Mouse (Mus musculus): ENCODE results near the gene Cmtm3.

Gene Cmtm3

DNA sequence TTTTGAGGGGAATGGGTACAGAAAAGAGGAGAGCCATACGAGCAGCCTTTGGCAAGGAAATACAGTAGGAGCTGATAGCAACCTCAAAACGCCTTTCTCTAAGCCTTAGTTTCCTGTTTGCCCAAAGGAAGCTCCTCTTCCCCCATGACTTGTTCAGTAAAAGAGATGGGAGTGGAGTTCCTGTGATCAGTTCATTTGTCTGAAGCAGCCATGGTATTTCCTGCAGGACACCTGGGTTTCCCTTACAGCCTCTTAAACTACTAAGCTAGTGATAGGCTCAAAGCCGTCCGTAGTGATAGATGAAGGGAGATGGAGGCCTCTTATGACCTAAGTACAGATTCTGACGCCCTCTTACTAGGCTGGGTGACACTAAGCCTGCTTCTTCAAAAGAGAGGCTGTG lies 3.2 kb downstream of the Cmtm3 start:
- WGBS, result 83% methylated on average over 5 of the region's 5 CpGs

DNA sequence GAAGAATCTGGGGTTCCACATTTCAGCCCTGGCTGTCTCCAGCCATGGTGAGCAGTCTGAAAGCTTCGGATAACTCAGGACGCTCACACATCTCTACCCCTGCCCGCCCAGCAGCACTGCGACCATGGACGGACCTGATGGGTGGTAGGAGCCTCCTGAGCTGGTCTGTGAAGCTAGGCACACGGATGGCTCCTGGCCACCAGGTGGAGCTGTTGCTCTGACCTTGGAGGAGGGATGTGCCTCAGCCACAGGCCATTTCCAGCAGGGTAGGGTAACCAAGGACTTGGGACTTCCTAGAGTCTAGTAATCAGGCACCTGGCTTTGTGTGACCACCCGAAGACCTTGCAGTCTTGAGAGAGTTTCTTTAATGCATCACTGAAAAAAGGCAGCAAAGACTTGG lies 4.7 kb downstream of the Cmtm3 start:
- 21% methylated on average over 7 of the region's 7 CpGs for WGBS

DNA sequence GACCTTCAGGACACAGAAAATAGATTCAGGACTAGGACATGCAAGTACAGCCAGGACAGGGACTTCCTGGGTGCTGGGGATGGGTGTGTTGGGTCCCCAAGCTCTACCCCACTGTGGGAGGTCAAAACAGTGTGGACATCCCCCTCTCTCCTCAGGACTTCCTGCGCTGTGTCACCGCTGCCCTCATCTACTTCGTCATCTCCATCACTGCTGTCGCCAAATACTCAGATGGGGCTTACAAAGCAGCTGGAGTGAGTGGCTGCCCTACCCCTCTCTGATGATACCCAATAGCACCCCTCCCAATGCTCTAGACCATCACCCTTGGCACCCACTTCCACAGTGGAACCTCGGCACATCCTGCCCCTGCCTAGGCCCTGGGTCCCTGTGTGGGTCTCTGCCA lies 5.4 kb downstream of the Cmtm3 start:
- WGBS, result 92% methylated on average over 5 of the region's 5 CpGs

DNA sequence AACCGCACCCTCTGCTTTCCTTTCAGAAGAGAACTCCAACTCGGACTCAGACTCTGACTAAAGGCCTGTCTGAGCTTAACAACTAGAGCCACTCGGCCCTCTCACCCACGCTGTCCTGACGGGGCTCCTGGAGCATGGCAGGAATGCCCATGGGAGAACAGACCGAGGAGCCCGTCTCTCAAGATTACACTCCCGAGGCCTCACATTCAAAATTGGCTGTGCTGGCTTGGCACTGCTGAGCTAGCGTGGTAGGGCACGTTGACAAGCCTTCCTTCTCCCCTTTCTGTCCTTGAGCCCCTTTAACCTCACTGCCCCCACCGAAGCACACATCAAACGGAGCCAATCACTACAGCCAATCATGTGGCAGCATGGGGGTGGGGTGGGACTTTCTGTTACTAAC lies 7.5 kb downstream of the Cmtm3 start:
- WGBS, result 73% methylated on average over 12 of the region's 12 CpGs

DNA sequence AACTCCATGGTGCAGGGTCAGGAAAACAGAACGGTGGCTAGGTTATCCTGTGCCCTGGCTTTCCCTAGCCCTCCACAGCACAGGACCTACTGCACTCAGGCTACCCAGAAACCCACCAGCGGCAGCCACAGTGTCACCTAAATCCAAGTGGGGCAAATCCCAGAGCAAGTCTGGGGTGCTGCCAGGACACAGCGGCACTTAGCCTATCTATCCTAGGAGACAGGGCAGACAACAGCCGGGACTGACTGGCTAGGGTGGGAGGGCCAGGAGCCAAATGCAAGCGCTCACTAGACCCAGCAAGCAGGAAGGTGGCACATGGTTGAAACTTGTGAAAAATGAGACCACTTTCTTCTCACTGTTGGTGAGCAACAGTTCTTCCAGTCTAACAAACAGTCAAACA lies 9.8 kb downstream of the Cmtm3 start:
- WGBS, result 62% methylated on average over 5 of the region's 5 CpGs

DNA sequence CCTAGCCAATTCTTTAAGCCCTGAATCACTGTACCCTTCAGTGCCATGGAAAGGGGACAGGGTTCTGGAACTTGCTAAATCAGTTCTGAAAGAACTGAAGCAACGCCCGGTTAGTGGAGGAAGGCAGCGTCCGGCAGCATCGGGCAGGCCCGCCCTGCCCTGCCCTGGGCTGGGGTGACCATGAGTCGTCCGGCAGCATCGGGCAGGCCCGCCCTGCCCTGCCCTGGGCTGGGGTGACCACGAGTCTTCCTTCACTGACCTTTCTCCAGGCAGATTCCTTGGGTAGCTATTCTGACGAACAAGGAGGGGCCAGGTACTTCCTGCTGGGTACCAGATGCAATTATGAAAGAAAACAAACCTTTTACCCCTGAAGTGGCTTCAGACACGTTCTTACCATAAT lies 10.8 kb downstream of the Cmtm3 start:
- 82% methylated on average over 13 of the region's 13 CpGs for WGBS

DNA sequence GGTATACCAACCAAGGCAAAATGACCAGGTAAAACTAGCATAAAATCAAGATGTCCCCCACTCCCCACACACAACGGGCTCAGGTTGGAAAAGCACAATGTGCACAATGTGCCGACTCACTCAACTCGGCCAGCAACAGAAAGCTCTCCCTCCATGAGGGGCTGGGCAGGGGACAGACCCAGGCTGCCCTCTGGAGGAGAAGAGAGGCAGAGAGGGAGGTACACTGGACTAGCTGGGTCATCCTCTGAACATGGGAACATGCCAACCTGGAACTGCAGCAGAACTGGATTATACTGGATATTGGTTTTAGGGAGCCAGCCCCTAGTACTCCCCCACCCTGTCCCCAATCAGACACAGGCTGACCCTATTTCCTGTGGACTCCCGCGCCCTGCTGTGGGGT lies 14.0 kb downstream of the Cmtm3 start:
- 50% methylated on average over 5 of the region's 5 CpGs for WGBS

DNA sequence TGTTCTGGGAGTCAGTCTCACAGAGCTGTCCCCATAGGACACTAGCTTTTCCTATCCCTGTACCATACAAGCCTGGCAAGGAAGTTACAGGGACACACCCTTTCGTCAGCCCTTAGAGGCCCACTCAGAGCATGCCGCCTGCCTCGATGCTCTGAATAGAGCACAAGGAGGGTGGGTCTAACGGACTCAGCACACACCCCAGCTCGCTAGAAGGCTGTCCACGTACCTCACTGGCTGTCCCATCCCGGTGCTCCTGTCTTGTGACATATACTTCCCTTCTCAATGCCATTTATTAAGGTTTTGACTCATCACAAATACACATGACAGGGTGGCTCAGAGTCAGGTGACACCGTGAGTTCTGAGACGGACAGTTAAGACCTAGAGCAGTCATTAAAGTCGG lies 15.3 kb downstream of the Cmtm3 start:
- WGBS, result 89% methylated on average over 10 of the region's 10 CpGs

DNA sequence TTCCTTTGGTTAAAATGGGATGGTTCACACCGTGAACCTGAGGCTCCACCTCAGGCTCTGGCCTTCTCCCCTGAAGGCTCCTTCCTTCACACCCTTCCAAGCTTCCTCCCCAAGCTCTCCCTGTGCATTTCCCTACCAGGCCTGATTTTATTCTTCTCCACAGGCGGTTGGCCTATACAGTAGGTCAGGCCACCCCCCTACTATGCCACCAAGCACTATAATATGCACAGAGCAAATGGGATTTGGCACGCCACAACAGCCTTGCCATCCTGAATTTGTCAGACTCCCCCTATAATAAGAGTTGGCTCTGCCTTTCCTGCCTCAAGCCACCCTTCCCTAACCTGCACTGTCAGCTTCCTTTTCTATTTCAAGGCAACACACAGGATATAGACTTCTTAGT lies 19.4 kb downstream of the Cmtm3 start:
- WGBS, result 75% methylated on average over 3 of the region's 3 CpGs

DNA sequence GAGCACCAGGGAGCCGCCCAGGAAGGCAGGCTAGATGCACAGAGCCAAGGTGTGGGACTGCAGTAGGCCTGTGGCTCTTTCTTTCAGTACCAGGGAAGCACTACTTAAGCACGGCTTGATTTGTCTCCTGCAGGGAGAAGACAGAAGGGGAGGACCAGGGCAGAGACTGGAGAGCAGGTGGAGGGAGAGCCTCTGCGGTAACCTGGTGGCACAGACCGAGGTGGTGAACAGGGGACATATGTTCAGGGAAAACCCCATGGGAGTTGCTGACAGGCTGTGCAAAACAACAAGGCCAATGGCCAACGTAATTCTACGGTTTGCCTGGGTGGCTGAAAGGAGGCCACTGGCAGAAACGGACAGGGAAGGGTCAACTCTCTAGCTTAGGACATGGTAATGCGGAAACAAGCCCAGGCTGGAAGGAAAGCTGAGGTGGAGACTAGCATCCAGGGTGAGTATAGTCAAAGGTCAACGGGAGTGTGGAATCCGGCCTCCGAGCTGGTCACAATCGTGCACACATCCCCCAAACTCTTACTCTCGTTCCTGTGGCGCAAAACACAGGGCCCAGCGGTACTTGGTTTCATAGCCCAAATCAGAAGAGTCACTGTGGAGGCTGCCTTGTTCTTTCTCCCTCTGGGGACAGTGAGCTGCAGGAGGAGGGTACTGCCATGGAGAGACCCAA lies 20.7 kb downstream of the Cmtm3 start:
- WGBS, result 70% methylated on average over 15 of the region's 15 CpGs

DNA sequence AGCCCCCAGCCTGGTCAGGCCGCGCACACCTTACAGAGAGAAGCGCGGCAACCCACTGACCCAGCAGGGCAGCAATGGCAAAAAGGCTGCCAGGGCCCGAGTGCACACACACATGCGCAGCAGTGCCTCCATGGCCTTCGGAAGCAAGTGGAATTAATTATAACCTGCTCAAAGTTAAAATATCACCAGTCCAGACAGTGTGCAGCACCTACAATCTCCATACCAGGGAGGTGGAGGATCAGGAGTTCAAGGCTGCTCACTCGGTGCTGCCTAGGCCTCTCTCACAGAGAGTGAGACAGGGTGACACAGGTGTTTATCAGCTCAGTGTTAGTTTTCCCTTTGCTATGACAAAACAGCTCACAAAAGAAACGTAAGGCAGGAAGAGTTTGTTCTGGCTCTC lies 26.5 kb downstream of the Cmtm3 start:
- WGBS, result 89% methylated on average over 9 of the region's 9 CpGs

DNA sequence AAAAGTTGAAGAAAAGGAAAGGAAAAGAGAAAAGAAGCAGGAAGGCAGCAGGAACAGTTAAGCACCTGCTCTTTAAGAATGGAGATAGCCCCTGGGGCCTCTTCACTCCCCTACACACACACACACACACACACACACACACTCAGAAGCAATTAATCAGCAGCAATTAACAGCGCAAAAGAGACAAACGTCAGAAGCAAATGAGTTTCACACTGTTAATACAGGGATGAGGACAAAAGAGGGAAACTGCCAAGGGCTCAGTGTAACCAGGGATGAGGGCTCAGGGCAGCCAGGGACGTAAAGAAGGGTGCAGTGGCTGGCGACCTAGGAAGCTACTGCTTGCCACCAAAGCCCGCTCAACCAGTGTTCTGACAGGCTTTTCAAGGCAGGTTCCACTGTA lies 28.2 kb downstream of the Cmtm3 start:
- 64% methylated on average over 5 of the region's 5 CpGs for WGBS

DNA sequence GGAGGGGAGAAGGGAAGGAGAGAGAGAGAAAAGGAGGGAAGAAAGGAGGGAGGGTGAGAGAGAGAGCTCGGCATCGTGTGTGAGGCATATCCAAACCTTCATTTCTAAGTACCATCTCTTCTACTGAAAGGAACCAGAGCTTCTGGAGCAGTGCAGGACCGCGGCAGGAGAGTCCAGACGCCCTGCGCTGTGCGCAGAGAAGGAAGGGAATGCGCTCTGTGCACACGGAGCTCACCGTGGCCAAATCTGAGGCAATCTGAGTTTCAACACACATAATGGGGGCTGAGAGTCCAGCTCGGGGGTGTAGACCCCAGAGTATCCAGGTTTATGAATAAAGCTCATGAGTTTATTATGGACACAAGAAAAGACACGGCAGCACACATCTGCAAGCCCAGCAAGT lies 30.4 kb downstream of the Cmtm3 start:
- WGBS, result 45% methylated on average over 12 of the region's 12 CpGs

DNA sequence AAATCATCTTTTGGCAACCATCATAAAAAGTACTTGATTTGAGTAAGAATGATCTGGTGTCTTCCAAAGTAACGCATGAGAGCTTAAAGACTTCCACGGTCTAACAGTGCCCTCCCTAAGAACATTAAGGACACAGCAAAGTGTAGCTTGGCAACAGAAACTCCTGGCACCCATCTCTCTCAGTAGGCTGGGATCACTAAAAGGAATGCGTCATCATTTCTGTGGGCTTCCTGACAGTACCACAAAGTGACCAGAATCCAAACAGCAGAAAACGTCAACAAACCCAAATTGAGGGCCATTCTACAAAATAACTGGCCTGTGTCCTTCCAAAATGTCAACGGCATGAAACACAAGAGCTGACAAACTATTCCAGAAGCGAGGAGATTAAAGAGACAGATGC lies 30.9 kb downstream of the Cmtm3 start:
- WGBS, result 18% methylated on average over 6 of the region's 6 CpGs

DNA sequence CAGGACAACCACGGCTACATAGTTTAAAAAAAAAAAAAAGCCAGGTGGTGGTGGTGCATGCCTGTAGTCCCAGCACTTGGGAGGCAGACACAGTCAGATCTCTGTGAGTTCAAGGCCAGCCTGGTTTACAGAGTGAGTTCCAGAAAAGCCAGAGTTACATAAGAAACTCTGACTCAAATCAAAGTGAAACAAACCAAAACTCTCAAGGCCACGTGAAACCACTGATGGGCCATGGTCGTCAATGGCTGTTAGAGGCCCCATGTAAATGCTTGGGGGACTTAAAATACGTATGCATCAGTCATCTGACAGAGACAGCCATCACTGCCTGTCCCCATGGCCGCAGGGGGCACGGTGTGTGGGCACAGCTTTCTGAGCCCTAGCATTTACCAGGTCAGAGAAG lies 31.9 kb downstream of the Cmtm3 start:
- 89% methylated on average over 6 of the region's 6 CpGs for WGBS

DNA sequence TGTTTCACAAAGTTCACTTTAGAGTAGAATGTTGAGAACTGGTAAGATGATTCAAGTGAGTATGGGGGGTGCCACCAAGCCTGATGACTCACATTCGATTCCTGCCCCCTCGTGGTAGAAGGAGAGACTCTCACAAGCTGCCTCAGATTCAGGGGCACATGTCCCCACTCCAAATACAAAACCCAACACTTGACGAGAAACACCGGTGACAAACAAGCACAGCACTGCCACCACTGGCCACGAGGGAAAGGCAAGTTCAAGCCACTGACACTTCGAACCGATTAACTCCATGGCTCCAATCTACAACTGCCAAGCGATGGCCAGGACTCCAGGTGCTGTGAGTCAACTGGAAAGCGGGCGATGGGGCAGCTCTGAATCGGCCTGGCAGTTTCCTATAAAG lies 34.6 kb downstream of the Cmtm3 start:
- WGBS, result 69% methylated on average over 11 of the region's 11 CpGs

DNA sequence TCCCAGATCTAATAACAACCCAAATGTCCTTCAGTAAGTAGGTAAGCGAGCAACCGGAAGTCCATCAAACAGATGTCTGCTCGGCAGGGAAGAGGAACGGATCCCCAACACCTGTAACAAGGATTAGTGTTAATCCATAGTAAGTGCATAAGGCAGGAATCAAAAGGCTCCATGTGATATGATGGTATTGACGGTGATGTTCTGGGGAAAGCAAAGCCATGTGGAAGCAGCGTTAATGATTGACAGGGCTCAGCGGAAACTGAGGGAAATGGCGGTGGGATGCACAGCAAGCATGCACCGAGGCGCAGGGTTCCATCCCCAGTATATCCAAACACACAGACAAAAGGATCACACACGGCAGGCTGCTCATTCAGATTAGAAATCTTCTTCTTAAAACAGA lies 35.1 kb downstream of the Cmtm3 start:
- 73% methylated on average over 11 of the region's 11 CpGs for WGBS

DNA sequence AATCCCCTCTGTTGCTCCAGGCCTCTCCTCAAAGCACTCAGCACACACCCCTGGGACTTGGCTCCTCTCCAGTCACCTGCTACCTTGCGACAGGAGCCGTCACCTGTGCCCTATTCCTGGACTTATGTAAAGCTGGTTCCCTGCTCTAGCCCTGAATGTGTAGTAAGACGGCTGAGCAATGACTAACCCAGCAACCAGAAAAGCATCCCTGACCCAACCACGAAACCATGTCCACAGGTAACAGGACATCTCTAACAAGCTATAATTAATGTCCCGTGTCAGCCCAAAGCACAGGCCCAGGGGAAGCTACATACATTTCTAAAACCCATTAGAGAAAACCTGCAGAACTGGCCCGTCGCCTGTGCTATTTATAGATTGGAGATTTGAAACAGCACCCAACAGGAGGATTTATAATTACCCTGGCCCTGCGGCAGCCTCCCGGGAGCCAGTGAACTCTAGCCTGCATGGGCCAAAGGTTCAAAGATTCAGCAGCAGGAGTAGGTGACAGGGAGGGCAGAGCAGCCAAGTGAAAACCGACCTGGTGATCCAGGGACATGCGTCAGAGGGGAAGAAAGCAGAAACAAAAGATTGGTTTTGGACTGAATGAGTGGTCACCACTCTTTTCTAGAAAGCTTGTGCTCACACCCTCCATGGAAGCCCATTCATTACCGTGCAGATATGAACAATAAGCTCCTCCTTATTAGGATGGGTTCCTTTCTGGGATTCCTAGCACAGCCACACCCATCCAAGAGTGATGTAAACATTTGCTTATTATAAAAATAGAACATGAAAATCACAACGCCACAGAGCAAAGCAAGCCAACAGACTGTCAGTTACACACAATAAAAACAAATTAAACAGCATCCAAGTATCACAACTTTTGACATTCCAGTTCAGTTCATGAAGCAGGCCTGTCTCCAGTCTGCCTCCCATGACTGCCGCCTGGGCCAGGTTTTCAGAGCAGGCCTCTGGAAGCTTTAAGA lies 35.9 kb downstream of the Cmtm3 start:
- 47% methylated on average over 14 of the region's 14 CpGs for WGBS

DNA sequence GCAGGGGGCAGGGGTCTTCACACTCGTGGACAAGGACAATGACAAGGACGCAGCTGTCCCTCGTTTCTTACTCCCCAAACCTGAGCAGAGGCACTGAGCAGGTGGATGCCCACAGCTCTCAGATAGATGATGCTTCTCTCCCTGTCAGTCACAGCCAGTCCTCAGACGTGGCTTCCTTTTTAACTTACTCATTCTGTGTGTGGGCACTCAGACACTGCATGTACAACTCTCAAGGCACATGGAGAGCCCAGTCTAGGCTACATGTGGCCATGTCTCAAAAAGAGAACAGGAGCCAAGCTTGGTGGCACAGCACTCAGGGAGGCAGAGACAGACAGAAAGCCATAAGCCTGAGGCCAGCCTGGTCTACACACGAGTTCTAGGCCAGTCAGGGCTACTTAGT lies 36.7 kb downstream of the Cmtm3 start:
- 60% methylated on average over 5 of the region's 5 CpGs for WGBS

DNA sequence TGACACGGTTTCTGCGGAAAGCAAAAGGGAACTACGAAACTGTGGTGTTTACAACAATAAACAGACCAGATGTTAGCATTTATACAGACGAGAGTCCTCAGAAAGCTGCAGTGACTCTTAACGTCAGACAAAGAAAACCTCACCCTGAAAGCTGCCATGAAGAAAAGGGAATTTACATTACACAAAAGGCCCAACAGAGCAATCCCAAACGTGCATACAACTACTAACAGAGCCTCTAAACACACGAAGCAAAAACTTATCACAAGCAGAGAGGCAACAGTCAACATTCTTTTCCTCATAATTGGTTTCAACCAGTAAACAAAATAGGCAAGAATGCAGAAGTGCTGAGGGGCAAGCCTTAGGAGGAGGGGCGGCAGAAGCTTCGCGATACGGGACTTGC lies 37.5 kb downstream of the Cmtm3 start:
- WGBS, result 71% methylated on average over 11 of the region's 11 CpGs

DNA sequence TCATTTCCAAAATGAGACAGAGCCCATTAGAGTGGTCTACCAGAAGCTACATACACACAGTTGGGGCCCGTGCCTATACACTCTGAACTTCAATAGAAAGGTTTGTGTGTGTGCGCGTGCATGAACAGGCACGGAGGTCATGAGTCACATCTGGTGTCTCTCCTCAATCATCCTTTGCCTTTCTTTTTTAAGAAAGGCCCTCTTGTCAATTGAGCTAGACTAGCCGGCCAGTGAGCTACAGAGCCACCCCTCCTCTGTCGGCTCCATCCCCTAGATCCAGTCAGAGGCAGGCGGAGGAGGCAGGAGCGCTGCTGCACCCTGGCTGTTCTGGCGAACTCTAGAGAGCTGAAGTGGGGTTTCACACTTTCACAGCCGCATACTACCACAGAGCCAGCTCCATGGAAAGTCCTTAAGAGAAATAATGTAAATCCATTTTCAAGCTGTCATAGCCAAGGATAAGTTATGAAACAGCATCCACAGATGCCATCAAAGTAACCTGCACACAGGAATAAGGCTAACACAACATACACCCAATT lies 40.2 kb downstream of the Cmtm3 start:
- 59% methylated on average over 10 of the region's 10 CpGs for WGBS

DNA sequence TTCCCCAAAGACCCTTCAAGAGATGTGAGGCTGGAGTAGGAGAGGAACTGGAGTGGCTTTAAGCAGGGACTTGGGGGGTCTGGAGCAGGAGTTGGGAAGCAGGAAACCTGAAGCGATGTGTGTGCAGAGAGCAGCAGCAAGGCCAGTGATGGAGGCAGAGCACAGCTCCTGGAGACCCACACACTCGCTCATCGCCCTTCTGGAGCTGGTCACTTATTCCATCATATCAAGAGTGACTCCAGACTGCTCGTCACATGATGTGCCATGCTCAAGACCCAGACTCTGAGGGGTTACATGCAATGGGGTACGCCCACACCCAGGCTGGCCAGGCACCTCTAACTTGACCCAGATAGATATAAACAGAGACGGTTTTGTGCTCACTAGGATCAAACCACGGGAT lies 41.1 kb downstream of the Cmtm3 start:
- 75% methylated on average over 7 of the region's 7 CpGs for WGBS

DNA sequence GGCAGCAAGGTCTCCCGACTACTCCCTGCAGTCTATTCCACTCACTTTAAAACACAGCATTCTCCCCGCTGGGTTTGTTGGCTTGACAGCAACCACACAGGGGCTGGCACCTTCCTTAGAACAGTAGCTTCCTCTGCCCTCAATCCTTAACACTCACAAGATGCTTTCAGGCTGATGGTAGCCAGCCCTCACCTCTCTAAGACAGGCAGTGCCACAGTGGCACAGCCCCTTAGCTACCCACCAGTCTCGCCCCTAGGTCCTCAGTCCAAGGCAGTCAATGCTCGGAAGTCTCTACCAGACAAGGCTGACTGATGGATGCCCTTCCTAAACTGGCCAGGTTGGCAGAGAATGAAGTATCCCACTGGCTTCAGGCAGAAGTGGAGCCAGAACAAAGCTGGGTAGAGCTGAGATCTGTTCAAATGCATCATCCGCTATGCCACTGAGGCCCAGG lies 41.8 kb downstream of the Cmtm3 start:
- WGBS, result 69% methylated on average over 5 of the region's 5 CpGs
